Mouse (Mus musculus) midbrain, embryonic 13.5 days (tissue): ENCODE results near the gene Dennd1a. TPM values are rescaled to one million over a fixed set of nuclear protein-coding genes. Genes with fewer than 3 reads are reported as not detected.

Source experiments
- ATAC-seq: fragments of 200-750 bp; cut with Nextera tagmentation; 2 replicates; pipeline ENCODE4 v1.8.0; 2017; ENCODE audit warnings: mild to moderate bottlenecking, moderate TSS enrichment, moderate library complexity
- H3K27ac ChIP-seq: fragments of 300-500 bp; sonication (generic); 2 replicates; pipeline ENCODE4 v1.5.1; 2015; ENCODE audit warnings: inconsistent platforms, mild to moderate bottlenecking, moderate library complexity
- H3K27me3 ChIP-seq: fragments of 300-500 bp; sonication (generic); 2 replicates; pipeline ENCODE4 v1.6.1; 2015; ENCODE audit warnings: mild to moderate bottlenecking, inconsistent platforms
- H3K36me3 ChIP-seq: fragments of 300-500 bp; sonication (generic); 2 replicates; pipeline ENCODE4 v1.6.1; 2015; ENCODE audit warnings: mild to moderate bottlenecking, inconsistent platforms
- H3K4me1 ChIP-seq: fragments of 300-500 bp; sonication (generic); replicated peaks from 2 replicates; pipeline ENCODE4 v1.6.1; 2015; ENCODE audit warnings: inconsistent platforms
- H3K4me2 ChIP-seq: fragments of 300-500 bp; sonication (generic); replicated peaks from 2 replicates; pipeline ENCODE4 v1.6.1; 2015; ENCODE audit warnings: moderate library complexity, mild to moderate bottlenecking, inconsistent platforms
- H3K4me3 ChIP-seq: fragments of 300-500 bp; sonication (generic); replicated peaks from 2 replicates; pipeline ENCODE4 v1.5.1; 2015; ENCODE audit warnings: mild to moderate bottlenecking, inconsistent platforms
- H3K9ac ChIP-seq: fragments of 300-500 bp; sonication (generic); replicated peaks from 2 replicates; pipeline ENCODE4 v1.6.1; 2015; ENCODE audit warnings: mild to moderate bottlenecking, inconsistent platforms
- H3K9me3 ChIP-seq: fragments of 300-500 bp; sonication (generic); 2 replicates; pipeline ENCODE4 v1.6.1; 2016; ENCODE audit warnings: mild to moderate bottlenecking, inconsistent platforms
- WGBS: fragments of 180-500 bp; shearing (Covaris S2); methylation state at CpG from one replicate; pipeline ENCODE4 v1.1.7; 2015; 5-methylcytosine and 5-hydroxymethylcytosine counted together
- polyA plus RNA-seq: library from polyadenylated mRNA; unstranded; fragments of >200 nt; fragmentation: Nextera tagmentation; extraction: Ambion mirVana; gene quantifications from 2 replicates; pipeline ENCODE4 v1.2.1, GENCODE M21; 2015

Dennd1a gene
- polyA plus RNA-seq, 1 experiment from 2014 or later, result 19.5 TPM

- Histone ChIP-seq H3K36me3 (no peaks in the 10 kb centered on the region), H3K4me3 (no peak overlapping the region), H3K9me3 (no peaks in the 10 kb centered on the region), H3K9ac (no peak overlapping the region), H3K4me1 (peaks cover 4% of the 10 kb centered on the region), H3K4me2 (no peak overlapping the region), H3K27ac (no peak overlapping the region), H3K27me3 (no peaks in the 10 kb centered on the region)
- no peak for ATAC-seq
- 92% methylated on average over 1 of the region's 1 CpGs for WGBS
Observed at GRCm38 (mm10) chr2:38131538-38131937, 155.7 kb downstream of the Dennd1a start.

GRCm38 (mm10) chr2:38129961-38130802, 157.0 kb downstream of the Dennd1a start:
- H3K36me3 ChIP-seq, result no peaks in the 10 kb centered on the region
- no peaks in the 10 kb centered on the region for H3K9me3 ChIP-seq
- no peaks in the 10 kb centered on the region for H3K27me3 ChIP-seq
- H3K4me2 ChIP-seq, result no peak overlapping the region
- H3K4me1 ChIP-seq, result no peaks in the 10 kb centered on the region; the same call in 1 of the 2 replicates
- no peak overlapping the region for H3K9ac ChIP-seq
- 79% methylated on average over 6 of the region's 6 CpGs for WGBS
- no peak overlapping the region for H3K27ac ChIP-seq
- no peak for ATAC-seq
- H3K4me3 ChIP-seq, result no peak overlapping the region

- Histone ChIP-seq H3K27me3 (no peaks in the 10 kb centered on the region), H3K36me3 (no peaks in the 10 kb centered on the region), H3K4me3 (no peak overlapping the region), H3K9me3 (no peaks in the 10 kb centered on the region), H3K4me2 (no peak overlapping the region), H3K9ac (no peak overlapping the region), H3K27ac (no peak overlapping the region), H3K4me1 (no peaks in the 10 kb centered on the region; the same call in 1 of the 2 replicates)
- no peak for ATAC-seq
- WGBS, result 73% methylated on average over 3 of the region's 3 CpGs
Observed at GRCm38 (mm10) chr2:38126383-38126732, 160.8 kb downstream of the Dennd1a start.

GRCm38 (mm10) chr2:38125671-38126382, 161.4 kb downstream of the Dennd1a start:
- Histone ChIP-seq H3K27ac (no peak overlapping the region), H3K9me3 (no peaks in the 10 kb centered on the region), H3K27me3 (no peaks in the 10 kb centered on the region), H3K9ac (no peak overlapping the region), H3K4me2 (no peak overlapping the region), H3K4me3 (no peak overlapping the region), H3K36me3 (no peaks in the 10 kb centered on the region), H3K4me1 (no peaks in the 10 kb centered on the region; the same call in 1 of the 2 replicates)
- no peak for ATAC-seq
- 50% methylated on average over 5 of the region's 5 CpGs for WGBS

DNA sequence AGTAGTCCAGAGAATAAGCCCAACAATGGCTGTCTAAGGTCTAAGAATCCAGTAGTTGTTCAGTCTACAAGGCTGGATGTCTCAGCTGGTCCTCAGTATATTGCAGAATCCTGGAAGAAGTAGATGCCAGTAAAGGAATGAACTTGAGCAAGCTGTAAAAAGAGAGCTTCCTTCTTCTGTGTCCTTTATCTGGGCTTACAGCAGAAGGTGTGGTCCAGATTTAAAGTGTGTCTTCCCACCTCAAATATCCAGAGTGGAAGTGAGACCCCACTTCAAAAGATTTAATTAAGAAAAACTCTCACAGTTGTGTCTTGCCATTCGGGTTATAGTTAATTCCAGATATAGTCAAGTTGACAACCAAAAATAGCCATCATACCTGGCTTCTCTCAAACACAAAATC, 162.5 kb downstream of the Dennd1a start:
- Histone ChIP-seq H3K4me1 (no peaks in the 10 kb centered on the region), H3K9ac (no peak overlapping the region), H3K27ac (no peak overlapping the region), H3K27me3 (no peaks in the 10 kb centered on the region), H3K4me3 (no peak overlapping the region), H3K9me3 (no peaks in the 10 kb centered on the region), H3K36me3 (no peaks in the 10 kb centered on the region), H3K4me2 (no peak overlapping the region)
- no peak for ATAC-seq
- 87% methylated on average over 1 of the region's 1 CpGs for WGBS

GRCm38 (mm10) chr2:38115000-38115399, 172.2 kb downstream of the Dennd1a start:
- no peak for ATAC-seq
- WGBS, result 64% methylated on average over 2 of the region's 2 CpGs

DNA sequence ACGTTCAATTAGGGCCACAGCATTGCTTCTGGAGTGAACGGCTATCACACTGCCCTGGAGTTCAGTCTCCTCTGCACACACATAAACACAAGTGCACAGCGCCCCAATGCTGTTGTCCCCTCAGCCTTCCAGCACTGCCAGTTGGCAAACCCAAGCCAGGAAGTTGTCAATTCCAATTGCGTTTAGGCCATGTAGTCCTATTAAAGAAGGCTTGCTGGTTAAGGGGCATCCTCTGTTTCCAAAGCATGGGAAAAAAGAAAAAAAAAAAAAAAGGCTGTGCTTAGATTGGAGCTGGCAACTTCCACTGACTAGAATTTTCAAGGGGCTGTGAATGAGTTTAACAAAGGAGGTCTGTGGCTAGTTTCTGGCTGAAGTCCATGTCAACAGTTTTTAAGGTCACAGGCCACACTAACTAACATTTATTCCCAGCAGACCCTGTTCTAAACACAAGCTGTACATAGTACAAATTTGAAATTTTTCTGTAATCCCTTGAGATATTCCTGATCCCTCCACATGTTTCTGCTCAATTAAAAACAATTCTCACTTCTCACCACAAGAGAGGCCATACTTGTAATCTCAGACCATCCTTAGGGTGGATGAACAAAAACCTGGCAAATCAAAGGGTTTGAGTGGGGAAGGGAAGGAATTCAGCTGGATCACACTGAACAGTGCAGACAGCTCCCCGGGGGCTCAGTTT, 175.4 kb downstream of the Dennd1a start:
- no peak overlapping the region for H3K4me3 ChIP-seq
- no peak overlapping the region for H3K9ac ChIP-seq
- H3K27ac ChIP-seq, result 0 out of 2 replicates have a peak overlapping the region, but pooled peaks have one; percentile 26
- peaks cover 19% of the 10 kb centered on the region for H3K4me1 ChIP-seq
- ATAC-seq, result 0 out of 2 replicates have a peak, but pooled peaks have one; percentile 55
- no peaks in the 10 kb centered on the region for H3K36me3 ChIP-seq
- 66% methylated on average over 5 of the region's 5 CpGs for WGBS
- H3K9me3 ChIP-seq, result no peaks in the 10 kb centered on the region
- no peak overlapping the region for H3K4me2 ChIP-seq
- H3K27me3 ChIP-seq, result no peaks in the 10 kb centered on the region

More at GRCm38 (mm10) chr2:38115000-38115399, 172.2 kb downstream of the Dennd1a start:
- peaks cover 19% of the 10 kb centered on the region for H3K4me1 ChIP-seq
- H3K27ac ChIP-seq, result no peak overlapping the region
- H3K36me3 ChIP-seq, result no peaks in the 10 kb centered on the region
- H3K27me3 ChIP-seq, result no peaks in the 10 kb centered on the region
- no peak overlapping the region for H3K4me2 ChIP-seq
- no peaks in the 10 kb centered on the region for H3K9me3 ChIP-seq
- H3K9ac ChIP-seq, result no peak overlapping the region
- no peak overlapping the region for H3K4me3 ChIP-seq

- Histone ChIP-seq H3K9ac (no peak overlapping the region), H3K27ac (no peak overlapping the region), H3K4me2 (no peak overlapping the region), H3K4me1 (peaks cover 14% of the 10 kb centered on the region), H3K4me3 (no peak overlapping the region), H3K9me3 (no peaks in the 10 kb centered on the region), H3K27me3 (no peaks in the 10 kb centered on the region), H3K36me3 (no peaks in the 10 kb centered on the region)
- ATAC-seq, result no peak
- 73% methylated on average over 2 of the region's 2 CpGs for WGBS
Observed at GRCm38 (mm10) chr2:38108586-38108985, 178.6 kb downstream of the Dennd1a start.

- Histone ChIP-seq H3K36me3 (no peaks in the 10 kb centered on the region), H3K9me3 (no peaks in the 10 kb centered on the region), H3K27ac (no peak overlapping the region), H3K9ac (no peak overlapping the region), H3K4me1 (peaks cover 29% of the 10 kb centered on the region), H3K4me3 (no peak overlapping the region), H3K4me2 (no peak overlapping the region), H3K27me3 (no peaks in the 10 kb centered on the region)
- whole genome bisulfite sequencing, result 94% methylated on average over 1 of the region's 1 CpGs
- ATAC-seq, result no peak
Observed at GRCm38 (mm10) chr2:38102674-38103073, 184.5 kb downstream of the Dennd1a start.

GRCm38 (mm10) chr2:38100289-38100688, 186.9 kb downstream of the Dennd1a start:
- ATAC-seq, result no peak; the same call in 1 of the 2 replicates
- WGBS, result 18% methylated on average over 7 of the region's 7 CpGs
- Histone ChIP-seq H3K4me3 (no peak overlapping the region), H3K4me1 (peaks cover 49% of the 10 kb centered on the region), H3K9ac (no peak overlapping the region), H3K4me2 (no peak overlapping the region), H3K9me3 (no peaks in the 10 kb centered on the region), H3K27me3 (no peaks in the 10 kb centered on the region), H3K27ac (peak overlapping the region; percentile 9; the same call in 1 of the 2 replicates), H3K36me3 (no peaks in the 10 kb centered on the region)

DNA sequence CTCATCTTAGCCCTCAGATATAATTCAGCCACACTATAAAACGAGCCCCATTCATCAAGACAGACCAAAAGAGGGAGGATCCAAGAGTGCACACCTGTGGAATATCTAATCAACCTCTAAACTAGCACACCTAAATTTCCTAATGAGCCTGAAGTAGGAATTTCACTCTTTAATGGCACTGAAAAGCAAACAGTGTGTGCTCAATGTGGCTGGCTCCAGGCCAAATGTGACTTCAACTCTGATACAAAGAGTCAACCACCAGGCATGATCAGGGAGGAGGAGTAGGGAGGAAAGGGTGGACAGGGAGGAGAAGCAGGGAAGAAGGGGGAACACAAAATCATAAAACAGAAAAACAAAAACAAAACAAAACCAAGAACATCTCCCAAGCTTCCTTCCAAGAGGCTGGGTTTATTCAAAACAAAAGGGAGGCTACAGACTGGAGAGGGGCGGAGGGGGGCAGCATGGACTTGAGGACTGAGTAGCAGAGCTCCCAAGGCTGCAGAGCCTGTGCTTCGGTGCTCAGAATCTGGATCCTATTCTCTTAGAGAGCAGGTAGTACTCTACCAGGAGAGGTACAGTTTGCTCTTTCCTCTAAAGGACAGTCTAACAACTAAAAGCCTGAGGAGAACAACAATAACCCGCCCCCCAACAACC, 187.9 kb downstream of the Dennd1a start:
- Histone ChIP-seq H3K36me3 (no peaks in the 10 kb centered on the region), H3K4me2 (no peak overlapping the region), H3K27me3 (no peaks in the 10 kb centered on the region), H3K4me1 (peaks cover 59% of the 10 kb centered on the region), H3K4me3 (no peak overlapping the region), H3K27ac (no peak overlapping the region), H3K9me3 (no peaks in the 10 kb centered on the region), H3K9ac (no peak overlapping the region)
- 49% methylated on average over 4 of the region's 4 CpGs for WGBS
- no peak for ATAC-seq
